Mouse (Mus musculus): ENCODE measurements around the gene Rps19bp1.

GRCm38 (mm10) chr15:80258240-80259170 is 5.6 kb downstream of the Rps19bp1 start:
- TF ChIP-seq CTCF (IDR thresholded peaks at IDR 0.05; ENCODE audit: low read depth, low read length) (no peak), POLR2A (IDR thresholded peaks at IDR 0.05; ENCODE audit: borderline replicate concordance, low read depth, low read length) (no peak)

Measured in bone marrow macrophage, adult 2 months (primary cell).